Mouse (Mus musculus) kidney, embryonic 15.5 days (tissue): Measurements from ENCODE around the gene C87499. TPM values are rescaled to one million over a fixed set of nuclear protein-coding genes. Genes with fewer than 3 reads are reported as not detected.

Experiments used
- ATAC-seq: fragments of 200-750 bp; cut with Nextera tagmentation; replicated peaks from 2 replicates; pipeline ENCODE4 v1.8.0; 2017; ENCODE audit warnings: moderate TSS enrichment; ENCODE audit not compliant: low FRiP score
- H3K27ac ChIP-seq: fragments of 300-500 bp; sonication (generic); 2 replicates; pipeline ENCODE4 v1.5.1; 2015; ENCODE audit warnings: mild to moderate bottlenecking, inconsistent platforms
- H3K27me3 ChIP-seq: fragments of 300-500 bp; sonication (generic); 2 replicates; pipeline ENCODE4 v1.6.1; 2015; ENCODE audit warnings: inconsistent platforms
- H3K36me3 ChIP-seq: fragments of 300-500 bp; sonication (generic); 2 replicates; pipeline ENCODE4 v1.6.1; 2015; ENCODE audit warnings: inconsistent platforms
- H3K4me1 ChIP-seq: fragments of 300-500 bp; sonication (generic); 2 replicates; pipeline ENCODE4 v1.6.1; 2015; ENCODE audit warnings: inconsistent platforms
- H3K4me2 ChIP-seq: fragments of 300-500 bp; sonication (generic); 2 replicates; pipeline ENCODE4 v1.6.1; 2015; ENCODE audit warnings: moderate library complexity, mild to moderate bottlenecking, inconsistent platforms
- H3K4me3 ChIP-seq: fragments of 300-500 bp; sonication (generic); replicated peaks from 2 replicates; pipeline ENCODE4 v1.5.1; 2015; ENCODE audit warnings: mild to moderate bottlenecking, inconsistent platforms
- H3K9ac ChIP-seq: fragments of 300-500 bp; sonication (generic); 2 replicates; pipeline ENCODE4 v1.6.1; 2015; ENCODE audit warnings: mild to moderate bottlenecking, inconsistent platforms
- H3K9me3 ChIP-seq: fragments of 300-500 bp; sonication (generic); replicated peaks from 2 replicates; pipeline ENCODE4 v1.6.1; 2016; ENCODE audit warnings: inconsistent platforms
- WGBS: fragments of 180-500 bp; shearing (Covaris S2); methylation state at CpG from one replicate; pipeline ENCODE4 v1.1.7; 2015; ENCODE audit warnings: mixed read lengths; 5-methylcytosine and 5-hydroxymethylcytosine counted together
- polyA plus RNA-seq: library from polyadenylated mRNA; unstranded; fragments of >200 nt; fragmentation: Nextera tagmentation; extraction: Ambion mirVana; gene quantifications from 2 replicates; pipeline ENCODE4 v1.2.1, GENCODE M21; 2015

The C87499 gene
- polyA plus RNA-seq: not detected in 2 replicates

GRCm38 (mm10) chr4:88634311-88634710 lies at the start of gene C87499:
C87499 (minus strand) TSS chr4:88634411.
- no peak for ATAC-seq
- Histone ChIP-seq H3K27ac (no peak within 1 kb of the TSS), H3K27me3 (no peaks in the 10 kb centered on the region), H3K4me2 (no peak within 1 kb of the TSS), H3K36me3 (no peaks in the 10 kb centered on the region), H3K4me1 (no peaks in the 10 kb centered on the region), H3K9me3 (no peaks in the 10 kb centered on the region), H3K4me3 (no peak within 1 kb of the TSS), H3K9ac (no peak within 1 kb of the TSS)
- 88% methylated on average over 4 of the region's 4 CpGs for whole genome bisulfite sequencing

DNA sequence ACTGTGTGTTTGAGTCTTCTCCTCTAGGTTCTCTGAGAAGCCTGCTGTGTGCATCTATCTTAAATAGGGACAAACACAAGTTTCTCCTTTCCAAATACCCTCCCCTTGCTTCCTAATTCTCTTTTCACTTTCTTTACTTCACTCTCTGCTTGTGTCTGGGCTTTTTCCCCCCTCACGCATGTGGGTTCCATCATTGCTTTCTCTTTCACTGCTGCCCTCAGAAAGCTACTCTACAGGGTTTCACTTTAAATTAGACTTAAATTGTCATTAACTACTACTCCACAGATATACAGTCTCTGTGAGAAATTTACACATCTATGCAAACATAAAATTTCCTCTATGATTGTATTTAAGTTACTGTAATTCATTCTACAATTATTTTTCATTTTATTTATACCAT lies 49.6 kb upstream of the C87499 start, which contains the start of gene Ifna2:
Gene Ifna2 (minus strand): TSS at position 101 of the 400 bp plus-strand sequence.
- no peaks in the 10 kb centered on the region for H3K9me3 ChIP-seq
- no peaks in the 10 kb centered on the region for H3K4me1 ChIP-seq
- 92% methylated on average over 1 of the region's 1 CpGs for WGBS
- ATAC-seq: no peak
- H3K4me3 ChIP-seq: no peak within 1 kb of the TSS
- H3K4me2 ChIP-seq: no peak within 1 kb of the TSS
- H3K27ac ChIP-seq: no peak within 1 kb of the TSS
- H3K36me3 ChIP-seq: no peaks in the 10 kb centered on the region
- no peak within 1 kb of the TSS for H3K9ac ChIP-seq
- H3K27me3 ChIP-seq: no peaks in the 10 kb centered on the region

- no peak overlapping the region for H3K4me2 ChIP-seq
- WGBS: 74% methylated on average over 3 of the region's 3 CpGs
- no peak overlapping the region for H3K4me3 ChIP-seq
- H3K9me3 ChIP-seq: no peaks in the 10 kb centered on the region
- H3K9ac ChIP-seq: no peak overlapping the region
- H3K36me3 ChIP-seq: no peaks in the 10 kb centered on the region
- ATAC-seq: no peak
- no peaks in the 10 kb centered on the region for H3K4me1 ChIP-seq
- H3K27ac ChIP-seq: no peak overlapping the region
- H3K27me3 ChIP-seq: no peaks in the 10 kb centered on the region
Measured at GRCm38 (mm10) chr4:88681353-88681752, 47.1 kb upstream of the C87499 start.

- Histone ChIP-seq H3K27me3 (no peaks in the 10 kb centered on the region), H3K9ac (no peak overlapping the region), H3K27ac (no peak overlapping the region), H3K9me3 (no peaks in the 10 kb centered on the region), H3K4me1 (no peaks in the 10 kb centered on the region), H3K4me2 (no peak overlapping the region), H3K4me3 (no peak overlapping the region), H3K36me3 (no peaks in the 10 kb centered on the region)
- 47% methylated on average over 8 of the region's 8 CpGs for WGBS
- ATAC-seq: no peak
Measured at GRCm38 (mm10) chr4:88680362-88680761, 46.2 kb upstream of the C87499 start.

- Histone ChIP-seq H3K27me3 (no peaks in the 10 kb centered on the region), H3K4me1 (no peaks in the 10 kb centered on the region), H3K27ac (no peak within 1 kb of the TSS), H3K4me2 (no peak within 1 kb of the TSS), H3K9ac (no peak within 1 kb of the TSS), H3K4me3 (no peak within 1 kb of the TSS), H3K36me3 (no peaks in the 10 kb centered on the region), H3K9me3 (no peaks in the 10 kb centered on the region)
- ATAC-seq: no peak
- 90% methylated on average over 1 of the region's 1 CpGs for WGBS
Measured at GRCm38 (mm10) chr4:88676824-88677223, 42.6 kb upstream of the C87499 start, which contains the start of gene Ifna16. Ifna16 (minus strand) TSS chr4:88676924.

DNA sequence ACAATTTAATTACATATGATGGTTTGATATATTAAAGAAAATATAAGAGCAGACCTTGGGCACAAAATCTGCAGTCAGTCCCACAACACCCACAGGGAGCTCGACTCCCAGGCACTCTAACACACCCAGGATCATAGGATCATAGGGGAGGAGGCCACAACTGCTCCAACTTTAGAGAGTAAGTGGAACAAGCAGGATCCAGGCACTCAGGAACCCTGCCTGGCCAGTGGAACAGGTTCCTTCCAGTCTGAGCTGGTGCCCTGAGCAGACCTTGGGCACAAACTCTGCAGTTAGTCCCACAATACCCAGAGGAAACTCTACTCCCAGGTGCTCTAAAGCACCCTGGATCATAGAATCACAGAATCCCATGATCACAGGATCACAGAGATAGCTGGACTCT lies 21.2 kb upstream of the C87499 start:
- no peak overlapping the region for H3K27ac ChIP-seq
- 39% methylated on average over 1 of the region's 1 CpGs for WGBS
- H3K27me3 ChIP-seq: no peaks in the 10 kb centered on the region
- no peak overlapping the region for H3K4me2 ChIP-seq
- no peak overlapping the region for H3K4me3 ChIP-seq
- no peaks in the 10 kb centered on the region for H3K36me3 ChIP-seq
- ATAC-seq: no peak
- no peak overlapping the region for H3K9ac ChIP-seq
- no peaks in the 10 kb centered on the region for H3K9me3 ChIP-seq
- H3K4me1 ChIP-seq: no peaks in the 10 kb centered on the region

DNA sequence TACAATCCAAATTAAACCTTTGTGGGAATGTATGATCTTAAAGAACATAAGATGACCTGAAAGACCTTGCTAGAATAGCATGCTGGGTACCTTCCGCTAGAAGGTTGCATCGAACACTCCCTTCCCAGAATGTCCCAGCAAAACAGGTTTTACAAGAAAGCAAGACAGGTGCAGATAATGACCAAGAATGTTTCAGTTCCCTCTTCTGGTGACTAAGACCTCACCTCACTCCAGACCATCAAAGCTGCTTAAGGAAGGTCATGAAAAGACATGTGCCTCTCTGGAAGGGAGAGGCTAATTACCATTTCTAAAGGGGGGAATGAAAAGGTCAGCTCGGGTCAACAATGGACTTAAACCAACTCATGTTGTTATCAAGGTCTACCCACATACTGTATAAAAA lies 19.4 kb upstream of the C87499 start:
- Histone ChIP-seq H3K36me3 (no peaks in the 10 kb centered on the region), H3K9me3 (no peaks in the 10 kb centered on the region), H3K27ac (no peak overlapping the region), H3K4me1 (no peaks in the 10 kb centered on the region), H3K4me3 (no peak overlapping the region), H3K4me2 (no peak overlapping the region), H3K9ac (no peak overlapping the region), H3K27me3 (no peaks in the 10 kb centered on the region)
- WGBS: 76% methylated on average over 3 of the region's 3 CpGs
- no peak for ATAC-seq

GRCm38 (mm10) chr4:88644359-88644758 lies 10.1 kb upstream of the C87499 start, which contains the start of gene Ifna13:
Ifna13 (minus strand) TSS chr4:88644459.
- H3K9ac ChIP-seq: no peak within 1 kb of the TSS
- no peaks in the 10 kb centered on the region for H3K27me3 ChIP-seq
- ATAC-seq: no peak
- no peaks in the 10 kb centered on the region for H3K9me3 ChIP-seq
- 60% methylated on average over 2 of the region's 2 CpGs for WGBS
- no peaks in the 10 kb centered on the region for H3K4me1 ChIP-seq
- H3K4me2 ChIP-seq: no peak within 1 kb of the TSS
- no peaks in the 10 kb centered on the region for H3K36me3 ChIP-seq
- H3K27ac ChIP-seq: no peak within 1 kb of the TSS
- H3K4me3 ChIP-seq: no peak within 1 kb of the TSS

DNA sequence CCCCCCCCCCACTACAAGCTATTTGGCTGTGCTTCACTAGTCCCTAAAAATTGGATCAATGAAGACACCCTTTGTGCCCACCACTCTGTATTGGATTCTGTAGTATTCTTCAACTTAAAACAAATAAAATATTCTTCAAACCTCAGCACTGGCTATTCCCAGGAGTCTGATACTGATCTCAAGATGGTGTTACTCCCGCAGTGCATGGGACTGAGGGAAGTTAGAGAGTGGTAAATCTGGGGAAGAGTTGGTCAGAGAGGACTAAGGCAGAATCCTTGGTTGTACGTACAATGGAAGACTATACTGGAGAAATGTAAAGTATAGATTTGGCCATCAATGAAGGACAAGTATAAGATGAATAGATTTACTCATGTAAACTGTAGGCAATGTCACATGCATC lies 8.3 kb upstream of the C87499 start:
- Histone ChIP-seq H3K36me3 (no peaks in the 10 kb centered on the region), H3K9ac (no peak overlapping the region), H3K9me3 (no peaks in the 10 kb centered on the region), H3K27ac (no peak overlapping the region), H3K4me2 (no peak overlapping the region), H3K27me3 (no peaks in the 10 kb centered on the region), H3K4me3 (no peak overlapping the region), H3K4me1 (no peaks in the 10 kb centered on the region)
- peak; percentile 19; the same call in 1 of the 2 replicates for ATAC-seq
- 21% methylated on average over 2 of the region's 2 CpGs for WGBS

- H3K36me3 ChIP-seq: no peaks in the 10 kb centered on the region
- WGBS: 9% methylated on average over 11 of the region's 11 CpGs
- H3K4me1 ChIP-seq: no peaks in the 10 kb centered on the region
- 0 out of 2 replicates have a peak overlapping the region, but pooled peaks have one; percentile 35 for H3K9ac ChIP-seq
- peak; percentile 95 for ATAC-seq
- H3K27ac ChIP-seq: peak overlapping the region; percentile 24
- H3K27me3 ChIP-seq: no peaks in the 10 kb centered on the region
- peak overlapping the region; percentile 58 for H3K4me2 ChIP-seq
- peak overlapping the region; percentile 47 for H3K4me3 ChIP-seq
- no peaks in the 10 kb centered on the region for H3K9me3 ChIP-seq
Measured at GRCm38 (mm10) chr4:88641077-88641831, 7.0 kb upstream of the C87499 start.

DNA sequence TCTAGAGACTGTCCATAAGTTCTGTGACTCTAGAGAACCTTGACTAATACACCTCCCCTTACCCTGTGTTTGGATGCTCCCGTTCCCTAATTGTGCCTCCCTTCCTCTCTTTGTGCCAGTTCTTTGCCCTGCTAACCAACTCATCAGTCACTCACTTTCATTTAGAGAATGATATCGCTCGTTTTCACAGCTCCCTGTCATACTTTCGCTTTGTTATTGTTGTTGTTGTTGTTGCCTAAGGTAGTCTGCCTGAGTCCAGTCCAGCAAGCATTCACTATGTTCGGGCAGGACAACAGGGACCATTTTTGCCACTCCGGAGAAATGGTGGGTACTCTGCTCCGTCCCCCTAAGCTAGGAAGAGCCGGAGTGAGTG lies 6.5 kb upstream of the C87499 start:
- Histone ChIP-seq H3K27me3 (no peaks in the 10 kb centered on the region), H3K36me3 (no peaks in the 10 kb centered on the region), H3K9me3 (no peaks in the 10 kb centered on the region), H3K4me1 (no peaks in the 10 kb centered on the region), H3K27ac (no peak overlapping the region), H3K4me3 (peak overlapping the region; percentile 47), H3K9ac (peak overlapping the region; percentile 35; the same call in 1 of the 2 replicates), H3K4me2 (peak overlapping the region; percentile 58)
- no peak for ATAC-seq
- WGBS: 51% methylated on average over 8 of the region's 8 CpGs

GRCm38 (mm10) chr4:88603276-88603675 lies 30.9 kb downstream of the C87499 start, which contains the start of gene Ifna12:
Ifna12 (minus strand) TSS chr4:88603376.
- Histone ChIP-seq H3K4me1 (no peaks in the 10 kb centered on the region), H3K9ac (no peak within 1 kb of the TSS), H3K4me2 (no peak within 1 kb of the TSS), H3K9me3 (no peaks in the 10 kb centered on the region), H3K36me3 (no peaks in the 10 kb centered on the region), H3K4me3 (no peak within 1 kb of the TSS), H3K27me3 (no peaks in the 10 kb centered on the region), H3K27ac (no peak within 1 kb of the TSS)
- ATAC-seq: no peak
